Mouse (Mus musculus) testis, adult 2 months (tissue): ENCODE measurements around the gene Prkce. TPM values are rescaled to one million over a fixed set of nuclear protein-coding genes. Genes with fewer than 3 reads are reported as not detected.

ENCODE experiments used
- H3K27ac ChIP-seq: fragments of 200-500 bp; 2 replicates; pipeline ENCODE4 v1.5.1; 2012; ENCODE audit warnings: low read depth, low read length; ENCODE audit not compliant: control insufficient read depth, insufficient read depth
- H3K27me3 ChIP-seq: fragments of 200-500 bp; 2 replicates; pipeline ENCODE4 v1.6.1; 2012; ENCODE audit warnings: mild to moderate bottlenecking, low read length, moderate library complexity; ENCODE audit not compliant: control insufficient read depth, insufficient read depth
- H3K36me3 ChIP-seq: fragments of 200-500 bp; 2 replicates; pipeline ENCODE4 v1.6.1; 2012; ENCODE audit warnings: mild to moderate bottlenecking, low read length; ENCODE audit not compliant: control insufficient read depth, insufficient read depth
- H3K4me1 ChIP-seq: fragments of 200-500 bp; 2 replicates; pipeline ENCODE4 v1.6.1; 2012; ENCODE audit warnings: low read length; ENCODE audit not compliant: control insufficient read depth, insufficient read depth
- H3K4me3 ChIP-seq: fragments of 200-500 bp; 2 replicates; pipeline ENCODE4 v1.5.1; 2012; ENCODE audit warnings: low read depth, mild to moderate bottlenecking, low read length, moderate library complexity, mixed read lengths; ENCODE audit not compliant: control insufficient read depth
- CTCF ChIP-seq: fragments of 200-500 bp; IDR thresholded peaks from 2 replicates; pipeline ENCODE4 v1.5.1; 2012; ENCODE audit warnings: low read depth, mild to moderate bottlenecking, inconsistent platforms, low read length, moderate library complexity; ENCODE audit not compliant: control insufficient read depth, insufficient read depth, insufficient replicate concordance
- POLR2A ChIP-seq: fragments of 200-500 bp; IDR thresholded peaks from 2 replicates; pipeline ENCODE4 v1.6.1; 2012; ENCODE audit warnings: low read depth, mild to moderate bottlenecking, inconsistent platforms, low read length, moderate library complexity; ENCODE audit not compliant: control insufficient read depth
- polyA plus RNA-seq: library from polyadenylated mRNA; depleted of rRNA; stranded (reverse); fragments of >200 nt; gene quantifications from 2 replicates; pipeline ENCODE4 v1.2.3, GENCODE M21; 2012

The Prkce gene
- polyA plus RNA-seq, 1 experiment, result 1.2 TPM

DNA sequence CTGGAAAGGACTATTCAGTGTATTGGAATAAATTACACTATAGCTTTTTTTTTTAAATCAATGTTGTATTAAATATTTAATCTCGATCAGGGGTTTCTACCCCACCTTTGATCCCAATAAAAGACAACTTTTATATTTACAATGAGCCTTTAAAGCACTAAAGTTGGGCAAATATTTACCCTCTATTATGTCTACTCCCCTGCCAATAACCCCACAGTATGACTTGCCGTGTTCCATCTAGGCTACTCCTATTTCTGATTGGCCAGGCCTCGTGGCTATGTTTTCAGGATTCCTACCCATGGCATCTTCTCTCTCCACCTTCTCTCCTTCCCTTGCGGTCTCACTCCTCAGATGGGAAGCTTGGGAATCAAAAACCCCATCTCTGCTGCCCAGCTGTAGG lies 108.8 kb downstream of the Prkce start:
- Histone ChIP-seq H3K4me1 (peaks cover 2% of the 10 kb centered on the region; the same call in 1 of the 2 replicates), H3K27me3 (no peaks in the 10 kb centered on the region), H3K27ac (no peak overlapping the region), H3K36me3 (no peaks in the 10 kb centered on the region), H3K4me3 (no peak overlapping the region)
- TF ChIP-seq POLR2A, result no peak
- TF ChIP-seq CTCF, result no peak

- Histone ChIP-seq H3K27ac (no peak overlapping the region), H3K27me3 (no peaks in the 10 kb centered on the region), H3K4me3 (no peak overlapping the region), H3K4me1 (peaks cover 2% of the 10 kb centered on the region; the same call in 1 of the 2 replicates), H3K36me3 (no peaks in the 10 kb centered on the region)
- TF ChIP-seq POLR2A (no peak), CTCF (no peak)
Observed at GRCm38 (mm10) chr17:86277032-86277798, 109.6 kb downstream of the Prkce start.

DNA sequence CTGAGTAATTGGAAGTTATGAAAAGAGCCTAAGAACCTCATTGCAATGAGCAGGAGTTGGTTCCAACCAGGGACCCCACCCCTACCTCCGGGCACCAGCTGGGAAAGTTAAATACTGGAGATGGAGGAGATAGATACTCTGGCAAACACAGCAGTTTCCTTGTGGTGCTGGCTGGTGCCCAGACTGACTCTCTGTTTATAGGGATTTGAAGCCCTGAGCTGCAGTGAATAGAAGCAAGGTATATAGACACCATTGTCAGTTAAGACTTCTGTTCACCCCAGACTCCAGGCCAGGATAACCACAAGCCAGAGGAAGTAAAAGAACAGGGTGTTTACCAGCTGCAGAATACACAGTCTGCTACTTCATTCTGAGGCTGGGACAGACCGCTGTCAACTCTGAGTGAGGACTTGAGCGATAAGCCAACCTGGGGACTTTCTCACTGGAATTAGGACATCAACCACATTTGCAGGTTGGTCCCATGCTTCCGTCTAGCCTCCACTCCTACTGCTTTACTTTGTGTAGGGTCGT lies 110.5 kb downstream of the Prkce start:
- no peaks in the 10 kb centered on the region for H3K36me3 ChIP-seq
- H3K4me1 ChIP-seq, result peaks cover 2% of the 10 kb centered on the region; the same call in 1 of the 2 replicates
- TF ChIP-seq POLR2A (no peak), CTCF (no peak)
- H3K4me3 ChIP-seq, result no peak overlapping the region
- H3K27ac ChIP-seq, result no peak overlapping the region
- H3K27me3 ChIP-seq, result no peaks in the 10 kb centered on the region

GRCm38 (mm10) chr17:86279751-86280150 lies 112.2 kb downstream of the Prkce start:
- no peak overlapping the region for H3K4me3 ChIP-seq
- no peaks in the 10 kb centered on the region for H3K27me3 ChIP-seq
- H3K27ac ChIP-seq, result no peak overlapping the region
- TF ChIP-seq POLR2A (no peak), CTCF (no peak)
- H3K4me1 ChIP-seq, result no peaks in the 10 kb centered on the region
- H3K36me3 ChIP-seq, result no peaks in the 10 kb centered on the region

- no peak for TF ChIP-seq CTCF
- H3K4me1 ChIP-seq, result no peaks in the 10 kb centered on the region
- no peak overlapping the region for H3K27ac ChIP-seq
- H3K36me3 ChIP-seq, result no peaks in the 10 kb centered on the region
- H3K27me3 ChIP-seq, result no peaks in the 10 kb centered on the region
- no peak overlapping the region for H3K4me3 ChIP-seq
Observed at GRCm38 (mm10) chr17:86283741-86284140, 116.2 kb downstream of the Prkce start.

DNA sequence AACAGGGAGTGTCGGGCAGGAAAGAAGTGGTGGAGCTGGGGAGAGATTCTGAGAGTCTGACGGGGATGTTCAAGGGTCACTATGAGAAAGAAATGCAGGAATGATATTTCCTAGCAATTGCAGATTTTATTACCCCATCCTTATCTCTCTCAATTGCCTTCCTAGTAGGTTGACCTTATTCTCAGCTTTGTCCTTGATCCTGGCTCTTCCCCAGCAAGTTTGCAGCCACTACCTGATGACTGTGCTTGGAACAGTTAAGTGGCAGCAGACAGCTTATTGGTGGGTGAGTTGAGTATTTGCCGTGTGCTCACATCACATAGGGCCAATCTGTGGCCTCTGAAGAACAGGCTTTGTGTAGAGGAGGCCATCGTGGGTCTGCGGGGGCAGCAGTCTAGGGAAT lies 117.5 kb downstream of the Prkce start:
- TF ChIP-seq CTCF (no peak), POLR2A (no peak)
- Histone ChIP-seq H3K27ac (no peak overlapping the region), H3K36me3 (no peaks in the 10 kb centered on the region), H3K4me1 (no peaks in the 10 kb centered on the region), H3K27me3 (no peaks in the 10 kb centered on the region), H3K4me3 (no peak overlapping the region)

DNA sequence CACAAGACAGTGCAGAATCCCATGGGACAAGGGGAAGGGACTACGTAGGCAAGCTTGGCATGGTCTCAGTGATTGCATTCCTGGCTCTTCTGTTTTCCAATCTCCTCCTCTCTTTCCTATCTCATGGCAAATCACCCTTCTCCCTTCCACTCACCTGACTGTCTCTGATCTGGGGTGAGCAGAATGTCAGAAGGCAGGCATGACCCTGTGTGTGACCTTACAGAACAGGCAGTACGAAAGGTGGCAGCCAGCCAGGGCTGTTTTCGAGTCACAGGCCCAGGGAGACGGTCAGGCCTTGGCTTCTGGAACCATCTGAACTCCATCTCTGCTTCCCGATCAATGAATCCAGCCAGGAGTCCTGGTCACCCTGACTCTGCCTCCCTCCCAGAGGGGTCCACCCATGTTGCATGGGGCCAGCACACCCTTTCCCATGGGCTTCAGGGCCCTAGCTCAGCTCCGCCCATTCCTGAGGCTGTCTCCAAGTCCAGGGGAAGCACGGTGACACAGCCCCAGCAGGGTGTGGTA lies 119.2 kb downstream of the Prkce start:
- H3K27ac ChIP-seq, result no peak overlapping the region
- H3K36me3 ChIP-seq, result no peaks in the 10 kb centered on the region
- TF ChIP-seq CTCF (no peak), POLR2A (no peak)

GRCm38 (mm10) chr17:86292711-86293110 lies 125.1 kb downstream of the Prkce start:
- Histone ChIP-seq H3K4me1 (peaks cover 5% of the 10 kb centered on the region), H3K27me3 (no peaks in the 10 kb centered on the region), H3K27ac (no peak overlapping the region), H3K36me3 (no peaks in the 10 kb centered on the region), H3K4me3 (no peak overlapping the region)
- no peak for TF ChIP-seq CTCF
- TF ChIP-seq POLR2A, result no peak

More for the DNA sequence above, 119.2 kb downstream of the Prkce start:
- Histone ChIP-seq H3K4me1 (no peaks in the 10 kb centered on the region), H3K4me3 (no peak overlapping the region), H3K27me3 (no peaks in the 10 kb centered on the region)
